Mouse (Mus musculus) NIH3T3 (cell line): ENCODE measurements at regions not wholly inside any gene's neighbourhood (a gene's known extent, or its start where the extent isn't known, plus 50 kb on each side); places are given as distances from the start of the nearest gene placed in this dataset.
"Not testable (repeated sequence)": the region's sequence is repeated elsewhere in the genome, so short reads cannot be mapped to it uniquely, and the experiment has no call there.

ENCODE experiments used
- DNase-seq: peaks from one replicate; pipeline ENCODE4 v3.0.0-alpha.2; 2012; ENCODE audit warnings: low read depth

DNA sequence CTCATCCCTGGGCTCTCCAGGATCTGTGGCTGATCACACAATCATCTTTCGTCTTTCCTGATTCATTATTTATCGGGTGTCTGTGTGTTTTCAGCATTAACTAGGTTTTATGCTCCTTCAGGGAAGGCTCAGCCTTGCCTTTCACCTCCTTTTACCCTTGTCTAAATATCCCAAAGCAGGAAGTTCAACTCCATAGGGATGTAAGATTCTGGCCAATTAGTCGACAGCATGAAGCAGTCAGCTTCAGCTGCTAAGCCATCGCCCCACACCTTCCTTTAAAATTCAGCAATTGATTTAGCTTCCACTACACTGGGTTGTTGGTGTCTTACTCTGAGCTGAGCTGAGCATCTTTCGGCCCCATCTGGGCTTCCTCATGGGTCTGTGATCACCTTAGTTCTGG, 230.9 kb upstream of the Dpp6 start:
- no peak for DNase-seq

DNA sequence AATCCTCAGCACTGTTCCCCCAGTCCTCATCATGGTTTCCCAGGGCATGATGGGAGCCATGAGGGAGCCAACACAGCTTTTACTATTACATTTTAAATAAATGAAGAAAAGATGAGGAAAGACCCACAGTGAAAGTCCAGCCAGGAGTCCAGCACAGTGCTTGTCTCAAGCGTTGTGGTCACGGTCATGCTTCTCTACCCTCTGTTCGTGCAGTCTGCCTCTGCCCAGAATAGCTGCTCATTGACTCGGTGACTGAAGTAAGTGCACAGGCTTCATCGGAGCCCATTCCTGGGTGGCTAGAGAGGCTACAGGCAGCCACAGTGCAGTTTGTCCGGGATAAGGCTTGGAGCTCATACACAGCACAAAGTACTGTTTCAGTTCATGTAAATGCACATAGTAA, 226.1 kb upstream of the Dpp6 start:
- no peak for DNase-seq

DNA sequence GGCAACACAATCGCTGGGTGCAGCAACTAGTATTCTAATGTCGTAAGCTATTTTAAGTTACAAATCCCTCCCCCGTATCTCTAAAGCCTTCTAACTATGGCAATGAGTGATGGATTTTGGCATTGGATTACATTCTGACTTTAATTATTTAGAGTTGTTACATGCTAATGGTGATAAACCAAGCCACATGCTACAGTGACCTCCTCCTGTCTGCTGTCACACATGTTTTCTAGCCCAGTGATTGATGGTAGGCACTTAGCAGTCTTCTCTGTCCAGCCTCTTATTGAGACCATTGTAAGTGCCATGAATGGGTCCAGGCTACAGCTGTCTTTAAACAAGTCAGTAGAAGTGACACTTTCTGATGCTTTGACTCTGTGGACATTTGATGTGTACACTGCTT, 224.7 kb upstream of the Dpp6 start:
- DNase-seq: no peak

DNA sequence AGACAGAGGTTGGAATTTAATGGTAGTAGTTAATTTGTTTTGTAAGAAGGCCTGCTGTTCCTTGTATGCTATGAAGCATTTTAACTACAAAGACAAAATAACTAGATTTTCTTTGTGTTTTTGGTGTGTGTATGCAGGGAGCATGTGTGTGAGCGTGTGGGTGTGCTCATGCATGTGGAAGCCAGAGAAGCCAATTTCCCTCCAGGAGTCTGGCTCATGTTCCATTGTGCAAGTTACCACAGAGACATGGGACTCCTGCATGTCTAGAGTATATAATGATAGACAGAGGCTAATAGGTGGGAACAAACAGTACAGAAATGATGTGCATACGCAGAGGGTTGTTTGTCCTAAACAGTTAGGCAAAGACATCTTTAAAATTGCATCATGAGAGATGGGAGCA, 219.0 kb upstream of the Dpp6 start:
- no peak for DNase-seq

GRCm38 (mm10) chr5:26619272-26619671, 197.7 kb upstream of the Dpp6 start:
- no peak for DNase-seq

DNA sequence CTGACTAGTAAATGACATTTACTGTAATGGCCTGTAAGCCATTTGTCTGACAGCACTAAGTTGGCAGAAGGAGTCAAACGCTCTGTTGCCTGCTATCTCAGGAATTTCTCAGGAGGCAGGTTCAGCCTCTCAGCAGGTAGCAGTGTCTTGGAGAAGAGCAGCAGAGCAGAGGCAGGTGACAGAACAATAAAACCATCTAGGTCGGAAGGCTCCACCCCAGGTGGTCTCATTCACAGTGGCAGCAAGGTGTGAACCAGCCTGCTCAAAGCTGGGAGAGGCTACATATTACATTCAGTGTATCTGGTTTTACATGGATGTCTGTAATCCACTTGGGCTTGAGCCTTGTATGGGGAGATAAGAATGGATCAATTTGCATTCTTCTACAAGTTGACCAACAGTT, 194.9 kb upstream of the Dpp6 start:
- DNase-seq: no peak

DNA sequence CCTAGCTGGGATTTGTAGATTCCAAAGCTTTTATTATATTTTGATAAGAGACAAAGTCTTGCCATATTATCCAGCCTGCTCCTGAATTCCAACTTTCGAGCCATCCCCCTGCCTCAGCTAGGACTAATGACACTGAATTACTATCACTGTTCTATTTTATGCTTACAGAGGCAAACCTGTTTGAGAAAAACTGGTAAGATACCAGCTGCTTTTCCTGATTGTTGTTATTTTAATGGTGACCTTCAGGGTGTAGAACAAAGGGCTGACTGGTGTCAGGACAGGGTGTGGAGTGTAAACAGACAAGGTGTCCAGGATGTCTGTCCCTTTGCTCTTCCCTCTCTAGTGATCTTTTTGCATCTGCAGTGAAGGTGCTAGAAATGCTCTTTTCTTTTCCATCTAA, 145.5 kb upstream of the Dpp6 start:
- DNase-seq: no peak

GRCm38 (mm10) chr5:26689775-26690174, 127.2 kb upstream of the Dpp6 start:
- no peak for DNase-seq

GRCm38 (mm10) chr5:26691121-26691520, 125.9 kb upstream of the Dpp6 start:
- no peak for DNase-seq

GRCm38 (mm10) chr5:26692013-26692412, 125.0 kb upstream of the Dpp6 start:
- DNase-seq: no peak

GRCm38 (mm10) chr5:26703621-26704020, 113.4 kb upstream of the Dpp6 start:
- DNase-seq: not testable (repeated sequence)

GRCm38 (mm10) chr5:26707661-26708060, 109.3 kb upstream of the Dpp6 start:
- DNase-seq: no peak

GRCm38 (mm10) chr5:26724491-26724890, 92.5 kb upstream of the Dpp6 start:
- DNase-seq: no peak

DNA sequence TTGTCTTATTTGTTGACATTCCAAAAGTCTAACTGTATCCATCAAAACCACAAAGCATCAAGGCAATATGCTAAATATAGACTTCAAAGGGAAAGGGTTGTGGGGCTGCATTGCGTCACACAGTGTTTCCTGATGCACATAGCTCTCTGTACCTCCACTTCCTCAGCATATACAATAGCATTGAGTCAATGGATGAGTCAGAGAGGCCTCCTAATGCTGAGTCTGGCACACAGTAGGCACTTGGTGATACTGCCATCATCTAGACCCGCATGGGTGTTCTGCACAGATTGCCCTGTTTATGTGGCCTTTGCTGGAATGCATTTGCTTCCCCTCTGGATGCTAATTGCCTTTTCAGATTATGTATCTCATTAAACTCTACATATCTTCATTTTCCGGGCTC, 91.0 kb upstream of the Dpp6 start:
- DNase-seq: no peak

DNA sequence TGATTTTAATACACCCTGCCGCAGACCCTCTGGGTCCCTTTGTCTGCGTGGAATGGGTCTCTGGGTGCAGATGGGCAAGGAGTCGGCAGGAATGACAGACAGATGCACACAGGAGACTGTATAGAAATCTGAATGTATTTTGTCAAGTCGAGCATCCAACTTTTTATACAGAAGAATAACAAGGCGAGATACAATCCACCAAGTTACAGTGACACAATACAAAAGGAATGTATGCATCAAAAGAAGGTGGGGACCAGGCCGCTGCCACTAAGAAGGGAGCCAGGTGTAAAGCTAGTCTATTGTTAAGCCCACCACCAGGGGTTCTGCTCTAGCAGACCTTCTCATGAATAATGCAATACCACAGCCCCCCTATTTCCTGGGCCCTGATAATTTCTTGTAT, 65.8 kb upstream of the Dpp6 start:
- DNase-seq: not testable (repeated sequence)

DNA sequence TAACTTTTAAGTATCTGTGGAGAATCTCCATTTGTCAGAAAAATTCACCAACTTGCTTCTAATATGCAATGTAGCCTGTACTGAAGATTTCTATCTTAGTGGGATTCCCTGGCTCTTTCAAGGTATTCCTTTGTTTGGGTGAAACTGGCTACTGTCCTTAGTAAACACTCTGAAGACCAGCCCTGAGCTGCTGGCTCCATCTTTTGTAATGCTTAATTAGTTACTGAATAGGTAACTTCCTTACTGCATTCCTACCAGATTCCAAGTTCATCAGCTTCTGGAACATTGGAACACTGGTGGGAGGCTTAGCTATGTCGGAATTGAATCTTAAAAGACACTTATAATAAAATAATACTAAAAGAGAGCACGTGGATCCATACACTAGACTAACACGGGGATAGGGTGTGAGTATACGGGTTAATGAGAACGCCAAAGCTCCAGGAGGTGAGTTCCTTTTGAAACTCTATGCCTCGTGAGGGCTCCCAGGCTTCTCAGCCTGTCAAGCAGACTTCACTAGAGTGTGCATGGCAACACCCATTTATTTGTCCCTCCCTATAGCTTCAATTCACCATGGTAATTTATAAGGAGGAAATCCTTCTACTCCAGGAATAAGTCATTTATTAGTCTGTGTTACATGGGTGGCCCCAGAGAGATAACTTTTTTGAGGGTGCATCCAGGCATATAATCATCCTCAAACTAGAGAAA, 65.2 kb upstream of the Dpp6 start:
- not testable (repeated sequence) for DNase-seq

DNA sequence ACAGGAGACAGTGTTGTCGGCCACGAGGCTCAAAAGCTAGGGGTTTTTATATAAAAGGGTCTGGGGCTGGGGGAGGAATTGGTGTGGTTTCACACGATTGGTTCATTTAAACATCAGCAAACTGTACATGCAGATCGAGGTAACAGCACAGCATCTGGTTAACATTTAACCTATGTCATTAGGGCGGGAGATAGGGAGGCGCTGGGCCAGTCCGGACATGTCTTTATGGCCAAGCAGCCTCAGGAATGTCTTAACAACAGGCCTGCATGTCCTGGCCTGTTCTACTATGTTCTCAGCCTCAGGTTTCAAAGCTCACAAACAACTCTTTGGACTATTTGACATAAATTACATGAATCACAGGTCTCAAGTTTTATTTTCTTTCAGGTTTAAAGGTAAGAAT, 62.9 kb upstream of the Dpp6 start:
- not testable (repeated sequence) for DNase-seq
